Mouse (Mus musculus) MEL (cell line): Measurements from ENCODE around the gene Ascc2. TPM values are rescaled to one million over a fixed set of nuclear protein-coding genes. Genes with fewer than 3 reads are reported as not detected.

ENCODE experiments used
- DNase-seq: peaks from one replicate; pipeline ENCODE4 v3.0.0; 2011; ENCODE audit warnings: low read depth, low spot score
- H3K27ac ChIP-seq: 2 replicates; pipeline ENCODE4 v1.5.1; 2012; ENCODE audit warnings: low read depth, mild to moderate bottlenecking, control low read depth, low read length, moderate library complexity; ENCODE audit not compliant: control insufficient read depth
- H3K27me3 ChIP-seq, 2 experiments: fragments of 150-350 bp in 1 of 2; sonication (generic) in 1 of 2; 2 replicates each; pipeline ENCODE4 v1.6.1; 2012; ENCODE audit warnings: low read length in 2 of 2, mild to moderate bottlenecking in 2 of 2, improper control_type of control experiment in 1 of 2, moderate library complexity in 1 of 2; ENCODE audit not compliant: insufficient read depth in 2 of 2, control insufficient read depth in 1 of 2
- H3K36me3 ChIP-seq, 2 experiments: 2 replicates each; pipeline ENCODE4 v1.6.1; 2012 to 2014; ENCODE audit warnings: low read length in 2 of 2, improper control_type of control experiment in 1 of 2, inconsistent platforms in 1 of 2, mild to moderate bottlenecking in 1 of 2; ENCODE audit not compliant: insufficient read depth in 2 of 2, control insufficient read depth in 1 of 2
- H3K4me1 ChIP-seq, 2 experiments: fragments of 150-350 bp in 1 of 2; sonication (generic) in 1 of 2; 2 replicates each; pipeline ENCODE4 v1.6.1; 2012; ENCODE audit warnings: low read length in 2 of 2, improper control_type of control experiment in 1 of 2, mild to moderate bottlenecking in 1 of 2; ENCODE audit not compliant: insufficient read depth in 2 of 2, control insufficient read depth in 1 of 2
- H3K4me3 ChIP-seq, 2 experiments: fragments of 150-350 bp in 1 of 2; sonication (generic) in 1 of 2; 2 replicates each; pipeline ENCODE4 v1.5.1; 2012; ENCODE audit warnings: low read depth in 2 of 2, low read length in 2 of 2, mild to moderate bottlenecking in 2 of 2, moderate library complexity in 2 of 2, control low read depth in 1 of 2, improper control_type of control experiment in 1 of 2; ENCODE audit not compliant: control insufficient read depth in 1 of 2, insufficient read depth in 1 of 2
- H3K79me2 ChIP-seq: 2 replicates; pipeline ENCODE4 v1.6.1; 2012; ENCODE audit warnings: mild to moderate bottlenecking, low read length, moderate library complexity; ENCODE audit not compliant: control insufficient read depth, poor library complexity, insufficient read depth
- H3K9ac ChIP-seq: 2 replicates; pipeline ENCODE4 v1.6.1; 2012; ENCODE audit warnings: low read depth, mild to moderate bottlenecking, control low read depth, low read length, moderate library complexity; ENCODE audit not compliant: control insufficient read depth, poor library complexity, severe bottlenecking
- H3K9me3 ChIP-seq: fragments of 150-350 bp; sonication (generic); replicated peaks from 2 replicates; pipeline ENCODE4 v1.6.1; 2012; ENCODE audit warnings: mild to moderate bottlenecking, low read length, improper control_type of control experiment, moderate library complexity; ENCODE audit not compliant: insufficient read depth
- BHLHE40 ChIP-seq: IDR thresholded peaks from 2 replicates; pipeline ENCODE4 v1.6.1; 2012; ENCODE audit warnings: low read depth, mild to moderate bottlenecking, inconsistent platforms, low read length, improper control_type of control experiment, borderline replicate concordance
- CHD1 ChIP-seq: IDR thresholded peaks from 2 replicates; pipeline ENCODE4 v1.6.1; 2012; ENCODE audit warnings: low read depth, mild to moderate bottlenecking, inconsistent platforms, low read length, improper control_type of control experiment
- CTCF ChIP-seq, 3 experiments: IDR thresholded peaks in 2 of 3; conservative IDR thresholded peaks in 1 of 3; 2 replicates each; pipeline ENCODE4 v1.5.1; 2011 to 2012; ENCODE audit warnings: low read length in 3 of 3, low read depth in 2 of 3, mild to moderate bottlenecking in 2 of 3, improper control_type of control experiment in 1 of 3, inconsistent platforms in 1 of 3, mixed read lengths in 1 of 3, moderate library complexity in 1 of 3; ENCODE audit not compliant: control insufficient read depth in 1 of 3, insufficient read depth in 1 of 3, poor library complexity in 1 of 3, severe bottlenecking in 1 of 3
- ELF1 ChIP-seq: IDR thresholded peaks from 2 replicates; pipeline ENCODE4 v1.6.1; 2014; ENCODE audit warnings: low read depth, mild to moderate bottlenecking, inconsistent platforms, low read length, improper control_type of control experiment, moderate library complexity
- EP300 ChIP-seq, 2 experiments: IDR thresholded peaks; 2 replicates each; pipeline ENCODE4 v1.6.1; 2011; ENCODE audit warnings: improper control_type of control experiment in 2 of 2, low read length in 2 of 2, low read depth in 1 of 2, mild to moderate bottlenecking in 1 of 2
- GATA1 ChIP-seq: IDR thresholded peaks from 2 replicates; pipeline ENCODE4 v1.6.1; 2011; ENCODE audit warnings: low read depth, low read length, improper control_type of control experiment
- MAX ChIP-seq: IDR thresholded peaks from 2 replicates; pipeline ENCODE4 v1.6.1; 2011; ENCODE audit warnings: low read length, improper control_type of control experiment
- MYB ChIP-seq: IDR thresholded peaks from 2 replicates; pipeline ENCODE4 v1.6.1; 2011; ENCODE audit warnings: mild to moderate bottlenecking, low read depth, low read length, improper control_type of control experiment
- POLR2AphosphoS2 ChIP-seq: IDR thresholded peaks from 2 replicates; pipeline ENCODE4 v1.6.1; 2011; ENCODE audit warnings: low read length, improper control_type of control experiment
- POLR2AphosphoS5 ChIP-seq: IDR thresholded peaks from 2 replicates; pipeline ENCODE4 v1.6.1; 2012; ENCODE audit warnings: low read depth, borderline replicate concordance, mild to moderate bottlenecking, inconsistent platforms, low read length, moderate library complexity, mixed read lengths
- RAD21 ChIP-seq: IDR thresholded peaks from 2 replicates; pipeline ENCODE4 v1.6.1; 2011; ENCODE audit warnings: mild to moderate bottlenecking, low read depth, low read length, improper control_type of control experiment
- RCOR1 ChIP-seq: IDR thresholded peaks from 2 replicates; pipeline ENCODE4 v1.6.1; 2012; ENCODE audit warnings: low read depth, mild to moderate bottlenecking, inconsistent platforms, low read length, improper control_type of control experiment
- SIN3A ChIP-seq: IDR thresholded peaks from 2 replicates; pipeline ENCODE4 v1.6.1; 2012; ENCODE audit warnings: low read length, improper control_type of control experiment, inconsistent platforms
- SMC3 ChIP-seq: IDR thresholded peaks from 2 replicates; pipeline ENCODE4 v1.6.1; 2011; ENCODE audit warnings: low read depth, low read length, improper control_type of control experiment
- TAL1 ChIP-seq: IDR thresholded peaks from 2 replicates; pipeline ENCODE4 v1.6.1; 2012; ENCODE audit warnings: mild to moderate bottlenecking, inconsistent platforms, low read length, moderate library complexity, mixed read lengths
- TCF12 ChIP-seq: IDR thresholded peaks from 2 replicates; pipeline ENCODE4 v1.6.1; 2014; ENCODE audit warnings: low read depth, mild to moderate bottlenecking, inconsistent platforms, low read length, improper control_type of control experiment, moderate library complexity
- UBTF ChIP-seq: IDR thresholded peaks from 2 replicates; pipeline ENCODE4 v1.6.1; 2012; ENCODE audit warnings: low read depth, mild to moderate bottlenecking, inconsistent platforms, low read length, improper control_type of control experiment, moderate library complexity, borderline replicate concordance; ENCODE audit not compliant: insufficient read depth
- USF1 ChIP-seq: IDR thresholded peaks from 2 replicates; pipeline ENCODE4 v1.6.1; 2014; ENCODE audit warnings: low read depth, mild to moderate bottlenecking, inconsistent platforms, low read length, improper control_type of control experiment, moderate library complexity
- USF2 ChIP-seq, 2 experiments: IDR thresholded peaks; 2 replicates each; pipeline ENCODE4 v1.6.1; 2011 to 2012; ENCODE audit warnings: improper control_type of control experiment in 2 of 2, low read length in 2 of 2, borderline replicate concordance in 1 of 2, inconsistent platforms in 1 of 2, low read depth in 1 of 2, mild to moderate bottlenecking in 1 of 2; ENCODE audit not compliant: insufficient read depth in 1 of 2
- ZC3H11A ChIP-seq: IDR thresholded peaks from 2 replicates; pipeline ENCODE4 v1.6.1; 2012; ENCODE audit warnings: low read depth, mild to moderate bottlenecking, inconsistent platforms, low read length, improper control_type of control experiment
- polyA plus RNA-seq, 2 experiments: library from polyadenylated mRNA; stranded (reverse) in 1 of 2; unstranded in 1 of 2; fragments of >175 nt in 1 of 2; fragments of >200 nt in 1 of 2; gene quantifications; 2 replicates each; pipeline versions ENCODE4 v1.2.1 to v1.2.4; 2012; ENCODE audit warnings: low replicate concordance in 2 of 2, low read depth in 1 of 2; ENCODE audit not compliant: insufficient read length in 2 of 2, insufficient read depth in 1 of 2, missing spikeins in 1 of 2
- total RNA-seq: library from RNA; depleted of rRNA; stranded (reverse); fragments of 300-350 nt; gene quantifications from 2 replicates; pipeline ENCODE4 v1.2.3, GENCODE M21; 2012

Gene Ascc2
- total and polyA plus RNA-seq, 3 experiments: 27.5 to 98.2 (median 43.5) TPM

- Histone ChIP-seq H3K79me2 (no peaks in the 10 kb centered on the region), H3K4me1 (peaks cover 2 to 7% of the 10 kb centered on the region in 2 experiments; a peak in 2 of 4 replicates)
- TF ChIP-seq GATA1 (peak; percentile 79), EP300 (IDR thresholded peaks at IDR 0.05; ENCODE audit: low read depth in 1 of 2, low read length in 2 of 2) (peak; percentile 60 to 75), RCOR1 (peak; percentile 72), RAD21 (no peak), TAL1 (peak; percentile 73), TCF12 (peak; percentile 73)
- TF ChIP-seq, all 39 proteins: peak for 5
- H3K27me3 ChIP-seq: no peaks in the 10 kb centered on the region; a peak in 1 of 4 replicates
- no peaks in the 10 kb centered on the region for H3K9me3 ChIP-seq
- no peak overlapping the region for H3K9ac ChIP-seq
- peak; percentile 62 for DNase-seq
- no peak overlapping the region for H3K4me3 ChIP-seq
- H3K36me3 ChIP-seq: no peaks in the 10 kb centered on the region
- no peak overlapping the region for H3K27ac ChIP-seq
These were observed 51.3 kb downstream of the Ascc2 start for GRCm38 (mm10) chr11:4688632-4689380.

GRCm38 (mm10) chr11:4690353-4690752 is 52.8 kb downstream of the Ascc2 start:
- Histone ChIP-seq H3K27me3 (no peaks in the 10 kb centered on the region; a peak in 1 of 4 replicates), H3K36me3 (no peaks in the 10 kb centered on the region), H3K9me3 (no peaks in the 10 kb centered on the region), H3K9ac (no peak overlapping the region), H3K4me3 (no peak overlapping the region), H3K4me1 (peaks cover 2 to 7% of the 10 kb centered on the region in 2 experiments; a peak in 2 of 4 replicates), H3K79me2 (no peaks in the 10 kb centered on the region), H3K27ac (no peak overlapping the region)
- TF ChIP-seq USF2 (IDR thresholded peaks at IDR 0.05; ENCODE audit: borderline replicate concordance in 1 of 2, insufficient read depth in 1 of 2, low read depth in 1 of 2, low read length in 2 of 2) (no peak), SIN3A (no peak), UBTF (no peak), ZC3H11A (no peak), CTCF (IDR thresholded peaks at IDR 0.05 in 2 of 3, conservative IDR thresholded peaks at IDR 0.05 in 1 of 3; ENCODE audit: control insufficient read depth in 1 of 3, insufficient read depth in 1 of 3, low read depth in 2 of 3, low read length in 3 of 3, poor library complexity in 1 of 3, severe bottlenecking in 1 of 3) (no peak), USF1 (no peak), POLR2AphosphoS2 (no peak), CHD1 (no peak), MYB (no peak), POLR2AphosphoS5 (no peak), BHLHE40 (no peak), EP300 (IDR thresholded peaks at IDR 0.05; ENCODE audit: low read depth in 1 of 2, low read length in 2 of 2) (no peak), GATA1 (no peak), SMC3 (no peak), MAX (no peak), ELF1 (no peak), TCF12 (no peak)
- no peak for DNase-seq
